Mouse (Mus musculus): ENCODE results near the gene Arhgef33. TPM values are rescaled to one million over a fixed set of nuclear protein-coding genes. Genes with fewer than 3 reads are reported as not detected.

Gene Arhgef33
- total RNA-seq, 2 experiments from 2014 or later: 0.46 TPM; not detected in 1

GRCm38 (mm10) chr17:80431997-80432396 is 124.8 kb downstream of the Arhgef33 start:
- DNase-seq: no peak
- intact Hi-C loops (cut with DNase I): no loop called here

GRCm38 (mm10) chr17:80434430-80434829 is 127.2 kb downstream of the Arhgef33 start:
- no peak for DNase-seq
- intact Hi-C loops (cut with DNase I): no loop called here

DNA sequence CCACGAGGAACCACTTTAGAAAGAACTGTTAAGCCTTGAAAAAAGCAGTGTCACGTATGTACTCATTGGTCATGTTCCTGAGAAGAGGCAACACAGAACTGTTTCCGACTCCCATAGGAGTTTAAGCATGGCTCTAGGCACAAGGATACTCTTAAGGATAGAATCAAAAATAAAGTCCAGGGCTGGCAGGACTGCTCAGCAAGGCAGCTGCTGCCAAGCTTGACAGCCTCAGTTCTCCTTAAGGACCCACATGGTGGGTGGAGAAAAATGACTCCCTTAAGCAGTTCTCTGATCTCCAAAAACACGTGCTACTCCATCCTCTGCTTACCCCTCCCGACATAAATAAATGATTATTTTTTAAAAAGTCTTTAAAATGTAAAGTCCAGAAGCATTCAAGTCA is 128.5 kb downstream of the Arhgef33 start:
- DNase-seq: no peak
- intact Hi-C loops (cut with DNase I): no loop called here

DNA sequence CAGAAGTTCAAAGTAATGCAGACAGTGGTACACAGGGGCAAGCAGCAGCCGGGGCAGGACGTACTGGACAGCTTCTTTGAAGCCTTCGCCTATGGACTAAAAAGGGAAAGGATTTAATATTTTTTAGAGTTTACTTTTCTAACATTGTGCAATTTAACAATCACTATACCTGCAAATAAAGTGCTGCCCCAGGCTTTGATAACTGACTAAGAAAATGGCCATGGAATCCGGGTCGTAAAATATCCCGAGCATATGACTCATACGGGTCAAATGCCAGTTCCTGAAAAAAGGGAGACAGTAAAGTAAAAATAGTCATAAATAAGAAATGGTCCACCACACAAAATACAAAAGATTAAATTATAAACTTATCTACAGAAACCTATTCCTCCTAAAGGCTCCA is 138.2 kb downstream of the Arhgef33 start:
- intact Hi-C loops (cut with DNase I): no loop called here

GRCm38 (mm10) chr17:80446470-80446869 is 139.3 kb downstream of the Arhgef33 start:
- intact Hi-C loops (cut with DNase I): no loop called here
- DNase-seq: no peak

More for the DNA sequence above, 138.2 kb downstream of the Arhgef33 start:
- DNase-seq: no peak

Other genes with a start within 250 kb of the Arhgef33 start
- gene Hnrnpll, start 245.1 kb upstream of the Arhgef33 start, total RNA-seq (2021): 10 to 100 TPM; 21.0 to 24.5 TPM
- gene Galm, start 179.9 kb upstream of the Arhgef33 start, total RNA-seq (2021): 10 to 100 TPM; 15.0 to 16.8 TPM
- gene Srsf7, start 100.1 kb upstream of the Arhgef33 start, total RNA-seq (2021): 10 to 100 TPM; 30.6 to 44.4 TPM
- gene Ttc39d, start 99.9 kb upstream of the Arhgef33 start, total RNA-seq (2021): not detected
- 1 to 10 TPM; 4.3 to 5.5 TPM for gene Gemin6, start 83.0 kb upstream of the Arhgef33 start, total RNA-seq (2021)
- gene Morn2, start 17.2 kb upstream of the Arhgef33 start, total RNA-seq (2021): 10 to 100 TPM; 14.7 TPM
- 1 to 10 TPM; 5.8 to 6.9 TPM for gene Dhx57, start 16.9 kb upstream of the Arhgef33 start, total RNA-seq (2021)
- not detected for gene Gm10190, start 66.1 kb downstream of the Arhgef33 start, total RNA-seq (2021)
- gene Sos1, start 173.0 kb downstream of the Arhgef33 start, total RNA-seq (2021): 10 to 100 TPM; 10.6 to 13.4 TPM